Mouse (Mus musculus) Patski (cell line): ENCODE data around the gene Prap1. TPM values are rescaled to one million over a fixed set of nuclear protein-coding genes. Genes with fewer than 3 reads are reported as not detected.
A peak's percentile ranks its signal among the peaks of the same experiment; 100 is the strongest.

ENCODE experiments used
- ATAC-seq: fragments of 100-300 bp; one replicate; pipeline ENCODE4 v1.8.0; 2021
- CTCF ChIA-PET: fragments of 350-600 bp; sonication (Branson Sonifier 250); formaldehyde crosslinking; loops from one replicate; lab custom pipeline; 2022; ENCODE audit warnings: inconsistent platforms; lab: Charles Lee
- POLR2A ChIA-PET: fragments of 350-600 bp; sonication (Branson Sonifier 250); formaldehyde crosslinking; loops from one replicate; lab custom pipeline; 2022; ENCODE audit warnings: antibody characterized with exemption, inconsistent platforms; lab: Charles Lee
- DNase-seq: peaks from one replicate; pipeline ENCODE4 v3.0.0-alpha.2; 2011; ENCODE audit warnings: low read depth, low spot score
- H3K27me3 ChIP-seq: fragments of 371-371 bp; one replicate; pipeline ENCODE4 v1.5.1; 2021
- CTCF ChIP-seq: fragments of 100-300 bp; IDR thresholded peaks from one replicate; pipeline ENCODE4 v1.5.1; 2021
- in situ Hi-C: fragments of 300-500 bp; cut with MboI; formaldehyde crosslinking; loops from 3 replicates; pipeline ENCODE4 v1.11.1; 2018; ENCODE audit warnings: low pct_unique_long_range_greater_than_20kb, mixed read lengths
- polyA plus RNA-seq: library from polyadenylated mRNA; unstranded; gene quantifications from one replicate; pipeline ENCODE4 v1.2.3, GENCODE M21; 2021

Gene Prap1
- polyA plus RNA-seq, 1 experiment from 2014 or later, result not detected

DNA sequence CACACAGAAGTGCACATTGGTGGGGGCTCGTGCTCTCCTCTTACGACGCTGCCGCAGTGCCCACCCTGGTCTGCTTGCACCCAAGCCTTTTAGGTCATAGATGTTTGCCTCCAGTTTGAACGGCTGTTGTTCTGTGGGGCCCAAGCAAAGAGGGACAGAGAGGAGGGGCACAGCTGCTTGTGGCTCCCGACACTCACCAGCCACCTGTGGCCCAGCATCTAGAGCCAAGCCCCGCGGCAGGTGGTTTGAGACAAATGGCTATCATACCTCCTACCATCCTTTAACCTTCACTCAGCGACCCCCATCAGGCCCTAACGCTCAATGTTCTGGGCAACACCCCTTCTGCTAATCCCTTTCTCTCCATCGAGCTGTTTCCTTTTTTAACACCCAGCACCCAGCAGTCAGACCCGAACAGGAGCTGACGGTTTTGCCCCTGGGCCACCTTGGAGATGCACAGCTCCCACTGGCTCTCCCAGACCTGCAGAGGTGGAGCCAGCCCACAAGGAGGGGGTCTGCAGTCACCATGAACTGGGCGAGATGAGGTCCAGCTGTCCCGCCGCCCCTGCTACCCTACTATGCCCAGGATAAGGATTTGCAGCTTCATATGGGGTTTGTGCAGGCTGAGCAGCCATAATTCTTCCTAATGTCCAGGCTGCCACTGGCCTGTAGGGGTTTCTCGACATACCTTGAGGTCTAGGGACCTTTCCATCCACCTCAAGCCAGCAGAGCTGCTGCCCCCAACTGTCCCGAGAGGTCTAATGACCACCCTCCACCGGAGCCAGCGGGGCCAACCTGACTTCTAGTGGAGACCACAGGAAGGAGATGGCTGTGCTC lies 11.6 kb upstream of the Prap1 start:
- no peak for ATAC-seq
- ChIA-PET POLR2A (no interaction called here), CTCF (no interaction called here)
- TF ChIP-seq CTCF, result no peak
- peaks cover 5% of the 10 kb centered on the region for H3K27me3 ChIP-seq
- in situ Hi-C loops, result no loop called here
- no peak for DNase-seq

DNA sequence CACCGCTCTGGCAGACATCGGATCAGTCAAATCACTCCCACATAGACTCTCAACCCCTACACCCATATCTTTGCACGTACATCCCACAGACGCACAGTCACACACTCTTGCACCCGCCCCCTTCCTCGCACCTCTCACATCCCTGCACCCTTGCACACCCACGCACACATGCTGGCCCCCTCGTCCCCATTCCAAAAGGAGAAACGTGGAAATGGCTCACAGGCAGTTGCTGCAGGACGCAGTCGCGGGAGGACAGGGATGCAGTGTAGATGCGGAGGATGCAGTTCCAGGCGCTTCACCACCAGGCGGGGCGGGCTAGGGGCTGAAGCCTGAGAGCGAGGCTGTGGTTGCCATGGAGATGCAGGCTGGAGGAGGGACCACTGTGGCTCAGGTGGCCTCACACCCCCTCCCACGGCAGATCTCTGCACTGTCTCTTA lies 10.9 kb upstream of the Prap1 start, which contains the start of gene Caly:
Gene Caly (minus strand): TSS at position 307 of the 437 bp plus-strand sequence.
- in situ Hi-C loops, result no loop called here
- DNase-seq, result no peak
- ChIA-PET POLR2A (no interaction called here), CTCF (no interaction called here)
- no peak for TF ChIP-seq CTCF
- ATAC-seq, result no peak
- peaks cover 5% of the 10 kb centered on the region for H3K27me3 ChIP-seq

DNA sequence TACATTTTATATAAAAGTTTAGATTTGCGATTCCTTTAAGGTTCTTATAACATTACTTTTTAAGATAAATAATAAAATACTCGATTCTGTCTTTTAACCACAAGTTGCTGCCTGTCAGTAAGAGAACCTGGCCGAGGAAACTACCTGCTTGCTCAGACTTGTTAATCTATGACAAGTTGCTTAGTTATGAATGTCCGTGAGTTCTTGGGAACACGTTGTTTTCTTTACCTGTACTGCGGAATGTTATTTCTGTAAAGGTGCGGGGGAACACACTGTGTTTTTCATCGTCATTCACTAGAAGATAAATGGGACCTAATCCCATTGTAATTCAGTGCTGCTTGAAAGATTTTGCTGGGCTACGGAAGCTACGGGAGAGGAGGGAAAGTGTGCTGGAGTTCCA lies 2.6 kb upstream of the Prap1 start:
- TF ChIP-seq CTCF, result no peak
- DNase-seq (no peak), ATAC-seq (no peak)
- no peaks in the 10 kb centered on the region for H3K27me3 ChIP-seq
- in situ Hi-C loops, result no loop called here
- POLR2A ChIA-PET, result no interaction called here
- CTCF ChIA-PET, result interaction anchor here (0.7 kb wide), 1 partner anchor 447 kb away, joined by 3 read pairs; no protein-coding TSS in a partner anchor

DNA sequence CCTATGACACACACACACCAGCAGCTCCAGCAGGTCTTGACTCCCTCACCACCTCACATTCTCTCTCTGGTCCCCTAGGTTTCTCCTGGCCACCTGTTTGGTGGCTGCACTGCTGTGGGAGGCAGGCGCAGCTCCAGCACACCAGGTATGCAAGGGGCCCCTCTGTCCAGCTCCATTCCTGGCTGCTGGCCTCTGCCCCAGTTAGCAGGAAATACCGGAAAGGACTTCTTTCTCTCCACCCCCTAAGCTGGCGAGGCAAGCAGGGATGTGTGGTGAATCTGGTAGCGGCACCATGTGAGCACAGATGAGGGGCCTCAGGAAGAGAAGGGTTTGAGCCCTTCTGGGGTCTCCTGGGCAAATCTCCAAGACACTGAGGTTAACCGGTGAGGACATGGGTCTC lies 1.8 kb downstream of the Prap1 start:
- no peaks in the 10 kb centered on the region for H3K27me3 ChIP-seq
- ATAC-seq (no peak), DNase-seq (no peak)
- ChIA-PET CTCF (no interaction called here), POLR2A (no interaction called here)
- in situ Hi-C loops, result no loop called here
- TF ChIP-seq CTCF, result no peak

DNA sequence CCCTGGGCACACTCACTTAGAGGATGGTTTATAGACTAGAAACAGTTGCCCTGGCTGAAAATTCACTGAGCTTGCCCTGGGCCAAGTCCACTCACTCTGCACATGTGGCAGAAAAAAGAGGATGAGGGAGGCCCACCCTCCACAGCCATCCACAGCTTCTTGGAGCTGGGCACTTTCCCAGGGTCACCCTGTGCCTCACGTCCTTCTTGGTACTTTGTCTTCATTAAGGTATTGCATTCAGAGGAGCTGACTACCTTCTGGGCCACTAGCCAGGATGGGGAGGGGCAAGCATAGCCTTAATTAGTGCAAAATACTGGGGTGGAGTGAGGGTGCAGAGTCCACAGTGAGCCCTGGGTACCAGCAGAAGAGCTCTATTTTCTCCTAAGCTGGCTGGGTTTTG lies 2.4 kb downstream of the Prap1 start:
- no peaks in the 10 kb centered on the region for H3K27me3 ChIP-seq
- ChIA-PET POLR2A (no interaction called here), CTCF (no interaction called here)
- ATAC-seq (no peak), DNase-seq (no peak)
- no peak for TF ChIP-seq CTCF
- in situ Hi-C loops, result no loop called here

DNA sequence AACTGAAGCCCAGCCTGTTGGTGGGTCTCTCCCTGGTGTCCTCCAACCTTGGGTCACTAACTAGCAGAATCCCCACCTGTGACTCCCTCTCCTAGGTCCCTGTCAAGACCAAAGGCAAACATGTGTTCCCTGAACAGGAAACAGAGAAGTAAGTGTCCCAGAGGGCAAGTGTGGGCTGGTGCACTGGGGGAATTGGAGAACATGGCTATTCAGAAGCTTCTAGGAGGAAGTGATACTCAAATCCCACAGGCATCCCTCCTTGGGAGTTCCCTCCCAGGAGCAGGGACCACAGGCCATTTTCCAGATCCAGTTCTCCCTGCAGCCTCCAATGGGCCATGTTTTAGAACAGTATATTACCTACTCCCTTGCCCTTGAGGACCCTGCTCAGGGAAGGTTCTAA lies 2.9 kb downstream of the Prap1 start:
- CTCF ChIA-PET, result no interaction called here
- TF ChIP-seq CTCF, result no peak
- POLR2A ChIA-PET, result no interaction called here
- H3K27me3 ChIP-seq, result no peaks in the 10 kb centered on the region
- in situ Hi-C loops, result no loop called here
- DNase-seq, result no peak
- ATAC-seq, result no peak

DNA sequence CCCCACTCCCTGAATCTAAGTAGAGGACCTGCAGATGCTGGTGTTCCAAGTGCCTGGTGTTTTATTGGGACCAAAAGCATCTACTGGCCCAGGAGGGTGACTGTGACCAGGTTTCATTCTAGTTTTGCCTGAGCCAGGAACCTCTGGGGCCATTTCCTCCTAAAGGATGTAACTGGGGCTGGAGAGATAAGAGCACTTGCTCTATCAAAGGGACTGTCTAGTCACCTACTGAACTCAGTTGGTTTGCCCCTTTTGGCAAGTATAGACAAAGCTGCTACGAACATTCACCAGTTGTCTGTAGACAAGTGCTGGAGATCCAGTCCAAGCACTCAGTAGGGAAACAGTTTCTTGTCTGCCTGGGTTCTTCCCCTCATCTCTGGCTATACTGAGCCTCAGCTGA lies 5.3 kb downstream of the Prap1 start:
- DNase-seq (no peak), ATAC-seq (no peak)
- no peaks in the 10 kb centered on the region for H3K27me3 ChIP-seq
- CTCF ChIA-PET, result no interaction called here
- TF ChIP-seq CTCF, result no peak
- in situ Hi-C loops, result no loop called here
- POLR2A ChIA-PET, result interaction anchor here (0.5 kb wide), 1 partner anchor 65 kb away, joined by 3 read pairs; no protein-coding TSS in a partner anchor

DNA sequence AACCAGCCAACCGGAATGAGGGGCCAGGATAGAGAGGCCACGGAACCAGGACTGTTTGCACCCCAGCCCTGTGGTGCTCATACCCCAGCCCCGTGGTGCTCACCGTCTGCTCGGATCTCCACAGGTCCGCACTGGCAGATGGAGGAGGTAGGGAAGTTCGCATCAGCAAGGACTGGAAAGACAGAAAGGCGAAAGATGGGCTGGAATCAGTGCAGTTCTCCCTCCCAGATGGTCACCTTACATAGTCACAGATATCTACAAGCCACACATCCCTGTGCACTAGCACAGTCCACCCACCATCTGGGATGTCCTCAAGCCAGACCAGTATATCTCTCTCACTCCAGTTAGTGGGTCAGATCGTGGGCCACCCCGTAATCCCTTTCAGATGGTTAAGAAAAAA lies 8.3 kb downstream of the Prap1 start:
- TF ChIP-seq CTCF, result no peak
- ChIA-PET POLR2A (no interaction called here), CTCF (no interaction called here)
- H3K27me3 ChIP-seq, result no peaks in the 10 kb centered on the region
- DNase-seq, result no peak
- no peak for ATAC-seq
- in situ Hi-C loops, result loop anchor here (25.0 kb wide), 1 partner anchor 1061 kb away; the partner anchor contains the start of gene Rnh1

DNA sequence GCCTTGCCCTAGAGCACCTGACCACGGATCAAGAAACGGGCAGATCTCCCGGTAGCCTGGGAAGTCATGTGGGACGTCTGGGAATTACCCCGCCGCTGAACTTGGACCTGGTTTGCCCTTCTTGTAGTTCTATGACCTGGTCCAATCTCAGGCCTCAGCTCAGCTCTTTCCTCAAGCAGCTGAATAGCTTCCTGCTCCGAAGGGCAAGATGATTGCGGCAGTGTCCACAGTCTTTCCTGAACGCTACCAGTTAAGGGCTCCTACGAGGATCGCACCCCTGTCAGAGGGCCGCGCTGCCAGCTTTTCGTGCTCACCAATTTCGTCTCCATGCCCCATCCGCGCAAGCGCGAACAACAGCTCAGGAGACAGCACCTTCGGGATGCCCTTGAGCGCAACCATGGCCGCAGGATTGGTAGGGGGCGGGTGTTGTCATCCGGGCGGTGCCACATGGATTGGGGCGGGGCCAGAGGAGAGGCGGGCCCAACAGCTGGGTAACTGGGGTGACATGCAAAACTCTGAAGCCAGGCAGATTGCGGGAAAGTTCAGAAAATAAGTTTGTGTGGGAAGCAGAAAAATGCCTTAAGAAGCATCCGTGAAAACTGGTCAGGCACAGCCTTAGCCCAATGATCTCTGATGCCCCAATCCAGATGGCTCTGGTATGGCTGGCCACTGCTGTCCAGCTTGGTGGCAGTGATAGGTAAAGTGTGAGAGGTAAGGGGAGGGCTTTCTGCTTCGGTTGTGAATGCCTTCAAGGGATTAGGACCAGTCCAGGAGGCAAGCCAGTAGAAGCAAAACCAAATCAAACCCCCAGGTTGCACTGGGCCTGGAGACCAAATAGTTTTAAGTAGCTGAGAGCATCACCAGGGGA lies 9.0 kb downstream of the Prap1 start, which contains the start of gene Fuom:
Gene Fuom (minus strand): TSS at position 449 of the 868 bp plus-strand sequence.
- in situ Hi-C loops, result loop anchor here (25.0 kb wide), 1 partner anchor 1060 kb away; the partner anchor contains the start of gene Rnh1
- TF ChIP-seq CTCF, result no peak
- POLR2A ChIA-PET, result interaction anchor here (1.3 kb wide), 1 partner anchor 35 kb away, joined by 5 read pairs; the partner anchor contains the start of gene Mtg1

DNA sequence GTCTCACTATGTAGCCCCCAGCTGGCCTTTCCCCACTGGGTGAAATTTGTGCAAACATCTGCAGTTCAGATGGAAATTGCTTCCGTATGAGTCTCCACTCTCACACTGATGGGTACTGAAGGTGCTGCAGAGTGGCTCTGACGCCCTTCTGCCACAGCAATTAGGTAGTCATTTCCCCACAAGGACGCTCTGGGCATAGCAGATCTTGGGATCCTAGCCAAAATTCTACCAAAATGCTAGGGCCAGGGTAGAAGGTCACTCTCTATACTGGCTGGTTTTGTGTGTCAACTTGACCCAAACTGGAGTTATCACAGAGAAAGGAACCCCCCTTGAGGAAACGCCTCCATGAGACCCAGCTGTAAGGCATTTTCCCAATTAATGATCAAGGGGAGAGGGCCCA lies 10.8 kb downstream of the Prap1 start:
- in situ Hi-C loops, result loop anchor here (25.0 kb wide), 1 partner anchor 1058 kb away; the partner anchor contains the start of gene Rnh1
- DNase-seq, result no peak
- no peaks in the 10 kb centered on the region for H3K27me3 ChIP-seq
- TF ChIP-seq CTCF, result no peak
- POLR2A ChIA-PET, result no interaction called here
- CTCF ChIA-PET, result no interaction called here
- no peak for ATAC-seq

More for the DNA sequence above, 9.0 kb downstream of the Prap1 start, which contains the start of gene Fuom:
- CTCF ChIA-PET, result interaction anchor here (1.1 kb wide), 1 partner anchor 10 kb away, joined by 4 read pairs; no protein-coding TSS in a partner anchor
- H3K27me3 ChIP-seq, result no peaks in the 10 kb centered on the region
- ATAC-seq (peak; percentile 77), DNase-seq (no peak)
